Mouse (Mus musculus) stomach, embryonic 14.5 days (tissue): ENCODE measurements around the gene Gm7903. TPM values are rescaled to one million over a fixed set of nuclear protein-coding genes. Genes with fewer than 3 reads are reported as not detected.
"Not testable (repeated sequence)": the region's sequence is repeated elsewhere in the genome, so short reads cannot be mapped to it uniquely, and the experiment has no call there.

ENCODE experiments used
- ATAC-seq: fragments of 200-750 bp; cut with Nextera tagmentation; 2 replicates; pipeline ENCODE4 v1.8.0; 2017; ENCODE audit warnings: low read depth, moderate TSS enrichment; ENCODE audit not compliant: insufficient number of reproducible peaks, insufficient read depth, low FRiP score
- H3K27ac ChIP-seq: fragments of 300-500 bp; sonication (generic); 2 replicates; pipeline ENCODE4 v1.5.1; 2014; ENCODE audit warnings: mild to moderate bottlenecking, low read length, moderate library complexity, mixed read lengths
- H3K27me3 ChIP-seq: fragments of 300-500 bp; sonication (generic); 2 replicates; pipeline ENCODE4 v1.6.1; 2014; ENCODE audit warnings: low read length, control low read depth, mixed read lengths; ENCODE audit not compliant: control insufficient read depth, insufficient read depth
- H3K36me3 ChIP-seq: fragments of 300-500 bp; sonication (generic); 2 replicates; pipeline ENCODE4 v1.6.1; 2014; ENCODE audit warnings: mild to moderate bottlenecking, control low read depth, low read length, moderate library complexity, mixed read lengths; ENCODE audit not compliant: control insufficient read depth, insufficient read depth
- H3K4me1 ChIP-seq: fragments of 300-500 bp; sonication (generic); 2 replicates; pipeline ENCODE4 v1.6.1; 2014; ENCODE audit warnings: low read length, control low read depth, mixed read lengths; ENCODE audit not compliant: control insufficient read depth, insufficient read depth
- H3K4me2 ChIP-seq: fragments of 300-500 bp; sonication (generic); replicated peaks from 2 replicates; pipeline ENCODE4 v1.6.1; 2014; ENCODE audit warnings: low read depth, low read length, control low read depth
- H3K4me3 ChIP-seq: fragments of 300-500 bp; sonication (generic); 2 replicates; pipeline ENCODE4 v1.5.1; 2014; ENCODE audit warnings: low read depth, low read length, control low read depth
- H3K9ac ChIP-seq: fragments of 300-500 bp; sonication (generic); replicated peaks from 2 replicates; pipeline ENCODE4 v1.6.1; 2014; ENCODE audit warnings: low read depth, mild to moderate bottlenecking, control low read depth, low read length, moderate library complexity, mixed read lengths
- H3K9me3 ChIP-seq: fragments of 300-500 bp; sonication (generic); 2 replicates; pipeline ENCODE4 v1.6.1; 2016; ENCODE audit warnings: low read depth, low read length, control low read depth; ENCODE audit not compliant: control insufficient read depth
- WGBS: fragments of 180-500 bp; shearing (Covaris S2); extraction: QIAGEN DNeasy Blood & Tissue Kit; methylation state at CpG from one replicate; pipeline ENCODE4 v1.1.7; 2014; 5-methylcytosine and 5-hydroxymethylcytosine counted together
- polyA plus RNA-seq: library from polyadenylated mRNA; unstranded; fragments of >200 nt; fragmentation: Nextera tagmentation; extraction: Ambion mirVana; gene quantifications from 2 replicates; pipeline ENCODE4 v1.2.1, GENCODE M21; 2014

The Gm7903 gene
- polyA plus RNA-seq = not detected in 2 replicates

GRCm38 (mm10) chrX:135433535-135433934 is at the start of gene Gm7903:
Gene Gm7903 (plus strand): TSS chrX:135433835.
- WGBS = no CpG with 5 or more reads among the region's 15 CpGs
- not testable (repeated sequence) for H3K27ac ChIP-seq, H3K4me3 ChIP-seq, H3K4me1 ChIP-seq, ATAC-seq, H3K27me3 ChIP-seq, H3K9me3 ChIP-seq, H3K9ac ChIP-seq, H3K36me3 ChIP-seq, H3K4me2 ChIP-seq

- H3K9ac ChIP-seq, H3K27ac ChIP-seq, H3K4me1 ChIP-seq, H3K9me3 ChIP-seq, H3K27me3 ChIP-seq, ATAC-seq, H3K4me2 ChIP-seq, H3K36me3 ChIP-seq, H3K4me3 ChIP-seq: not testable (repeated sequence)
- no CpG with 5 or more reads among the region's 3 CpGs for WGBS
Measured at GRCm38 (mm10) chrX:135403578-135403977, 30.1 kb upstream of the Gm7903 start.

GRCm38 (mm10) chrX:135421203-135421602 is 12.4 kb upstream of the Gm7903 start:
- not testable (repeated sequence) for H3K9me3 ChIP-seq, H3K4me1 ChIP-seq, H3K36me3 ChIP-seq, H3K27me3 ChIP-seq, H3K4me2 ChIP-seq, H3K27ac ChIP-seq, ATAC-seq, H3K4me3 ChIP-seq, H3K9ac ChIP-seq
- 39% methylated on average over 3 of the region's 7 CpGs for WGBS

GRCm38 (mm10) chrX:135421824-135422223 is 11.8 kb upstream of the Gm7903 start:
- not testable (repeated sequence) for H3K4me1 ChIP-seq, H3K36me3 ChIP-seq, H3K27me3 ChIP-seq, H3K27ac ChIP-seq, ATAC-seq, H3K4me3 ChIP-seq, H3K4me2 ChIP-seq, H3K9ac ChIP-seq, H3K9me3 ChIP-seq

GRCm38 (mm10) chrX:135422473-135422872 is 11.2 kb upstream of the Gm7903 start:
- not testable (repeated sequence) for ATAC-seq, H3K4me2 ChIP-seq, H3K36me3 ChIP-seq, H3K4me3 ChIP-seq, H3K9me3 ChIP-seq, H3K4me1 ChIP-seq, H3K9ac ChIP-seq, H3K27ac ChIP-seq, H3K27me3 ChIP-seq
- WGBS = no CpG with 5 or more reads among the region's 4 CpGs

GRCm38 (mm10) chrX:135464160-135464559 is 30.5 kb downstream of the Gm7903 start:
- not testable (repeated sequence) for H3K4me1 ChIP-seq, H3K27ac ChIP-seq, H3K4me3 ChIP-seq, H3K36me3 ChIP-seq, H3K4me2 ChIP-seq, H3K9ac ChIP-seq, ATAC-seq, H3K27me3 ChIP-seq, H3K9me3 ChIP-seq
- no CpG with 5 or more reads among the region's 3 CpGs for WGBS

- H3K36me3 ChIP-seq, H3K9ac ChIP-seq, H3K4me3 ChIP-seq, H3K4me2 ChIP-seq, H3K27ac ChIP-seq, H3K9me3 ChIP-seq, H3K27me3 ChIP-seq, H3K4me1 ChIP-seq, ATAC-seq: not testable (repeated sequence)
- no CpG with 5 or more reads among the region's 6 CpGs for WGBS
Measured at GRCm38 (mm10) chrX:135481902-135482301, 48.3 kb downstream of the Gm7903 start.

GRCm38 (mm10) chrX:135483183-135483582 is 49.5 kb downstream of the Gm7903 start:
- H3K9me3 ChIP-seq, H3K27ac ChIP-seq, H3K36me3 ChIP-seq, H3K4me3 ChIP-seq, H3K4me1 ChIP-seq, H3K9ac ChIP-seq, ATAC-seq, H3K4me2 ChIP-seq, H3K27me3 ChIP-seq: not testable (repeated sequence)
- WGBS = no CpG with 5 or more reads among the region's 3 CpGs
